Mouse (Mus musculus) stomach, embryonic 15.5 days (tissue): ENCODE measurements at regions not wholly inside any gene's neighbourhood (a gene's known extent, or its start where the extent isn't known, plus 50 kb on each side); places are given as distances from the start of the nearest gene placed in this dataset.

ENCODE experiments used
- ATAC-seq: fragments of 200-750 bp; cut with Nextera tagmentation; 2 replicates; pipeline ENCODE4 v1.8.0; 2017; ENCODE audit warnings: low read depth, moderate number of reproducible peaks, moderate TSS enrichment; ENCODE audit not compliant: insufficient read depth, low FRiP score
- H3K27ac ChIP-seq: fragments of 300-500 bp; sonication (generic); 2 replicates; pipeline ENCODE4 v1.5.1; 2015; ENCODE audit warnings: mild to moderate bottlenecking, inconsistent platforms
- H3K27me3 ChIP-seq: fragments of 300-500 bp; sonication (generic); replicated peaks from 2 replicates; pipeline ENCODE4 v1.6.1; 2015; ENCODE audit warnings: inconsistent platforms
- H3K36me3 ChIP-seq: fragments of 300-500 bp; sonication (generic); 2 replicates; pipeline ENCODE4 v1.6.1; 2015; ENCODE audit warnings: inconsistent platforms
- H3K4me1 ChIP-seq: fragments of 300-500 bp; sonication (generic); 2 replicates; pipeline ENCODE4 v1.6.1; 2015; ENCODE audit warnings: inconsistent platforms
- H3K4me2 ChIP-seq: fragments of 300-500 bp; sonication (generic); 2 replicates; pipeline ENCODE4 v1.6.1; 2015; ENCODE audit warnings: mild to moderate bottlenecking, inconsistent platforms
- H3K4me3 ChIP-seq: fragments of 300-500 bp; sonication (generic); replicated peaks from 2 replicates; pipeline ENCODE4 v1.5.1; 2015; ENCODE audit warnings: inconsistent platforms
- H3K9ac ChIP-seq: fragments of 300-500 bp; sonication (generic); 2 replicates; pipeline ENCODE4 v1.6.1; 2015; ENCODE audit warnings: inconsistent platforms
- H3K9me3 ChIP-seq: fragments of 300-500 bp; sonication (generic); 2 replicates; pipeline ENCODE4 v1.6.1; 2016; ENCODE audit warnings: inconsistent platforms
- WGBS: fragments of 180-500 bp; shearing (Covaris S2); methylation state at CpG from one replicate; pipeline ENCODE4 v1.1.7; 2015; 5-methylcytosine and 5-hydroxymethylcytosine counted together

GRCm38 (mm10) chr13:91344139-91344538 lies 115.9 kb upstream of the Ssbp2 start:
- Histone ChIP-seq H3K9me3 (no peaks in the 10 kb centered on the region), H3K27me3 (no peaks in the 10 kb centered on the region), H3K9ac (no peak overlapping the region), H3K4me2 (no peak overlapping the region), H3K4me3 (no peak overlapping the region), H3K36me3 (no peaks in the 10 kb centered on the region), H3K27ac (no peak overlapping the region), H3K4me1 (no peaks in the 10 kb centered on the region)
- ATAC-seq: no peak
- WGBS: 51% methylated on average over 1 of the region's 1 CpGs

- Histone ChIP-seq H3K27ac (no peak overlapping the region), H3K4me1 (0 out of 2 replicates have a peak, but pooled peaks cover 6% of the 10 kb centered on the region), H3K9ac (no peak overlapping the region), H3K4me3 (no peak overlapping the region), H3K4me2 (no peak overlapping the region), H3K9me3 (no peaks in the 10 kb centered on the region), H3K27me3 (no peaks in the 10 kb centered on the region), H3K36me3 (no peaks in the 10 kb centered on the region)
- WGBS: 80% methylated on average over 12 of the region's 12 CpGs
- no peak for ATAC-seq
Measured at GRCm38 (mm10) chr13:91348489-91349083, 111.5 kb upstream of the Ssbp2 start.

GRCm38 (mm10) chr13:91352311-91352710 lies 107.8 kb upstream of the Ssbp2 start:
- Histone ChIP-seq H3K4me3 (no peak overlapping the region), H3K4me2 (no peak overlapping the region), H3K9me3 (no peaks in the 10 kb centered on the region), H3K27ac (peak overlapping the region; percentile 40), H3K36me3 (no peaks in the 10 kb centered on the region), H3K4me1 (0 out of 2 replicates have a peak, but pooled peaks cover 6% of the 10 kb centered on the region), H3K27me3 (no peaks in the 10 kb centered on the region), H3K9ac (no peak overlapping the region)
- WGBS: 43% methylated on average over 8 of the region's 8 CpGs
- ATAC-seq: peak; percentile 65; the same call in 1 of the 2 replicates

GRCm38 (mm10) chr13:91356516-91356915 lies 103.6 kb upstream of the Ssbp2 start:
- H3K9me3 ChIP-seq: no peaks in the 10 kb centered on the region
- no peaks in the 10 kb centered on the region for H3K27me3 ChIP-seq
- ATAC-seq: no peak
- no peak overlapping the region for H3K27ac ChIP-seq
- H3K4me2 ChIP-seq: no peak overlapping the region
- H3K36me3 ChIP-seq: no peaks in the 10 kb centered on the region
- 77% methylated on average over 9 of the region's 9 CpGs for WGBS
- H3K4me3 ChIP-seq: no peak overlapping the region
- 0 out of 2 replicates have a peak, but pooled peaks cover 6% of the 10 kb centered on the region for H3K4me1 ChIP-seq
- H3K9ac ChIP-seq: no peak overlapping the region

GRCm38 (mm10) chr13:91360121-91360520 lies 100.0 kb upstream of the Ssbp2 start:
- Histone ChIP-seq H3K4me3 (no peak overlapping the region), H3K36me3 (no peaks in the 10 kb centered on the region)
- 73% methylated on average over 6 of the region's 6 CpGs for WGBS

GRCm38 (mm10) chr13:91365270-91365952 lies 94.7 kb upstream of the Ssbp2 start:
- no peaks in the 10 kb centered on the region for H3K36me3 ChIP-seq
- no peak overlapping the region for H3K4me3 ChIP-seq
- 52% methylated on average over 2 of the region's 2 CpGs for WGBS
- H3K4me1 ChIP-seq: peaks cover 11% of the 10 kb centered on the region; the same call in 1 of the 2 replicates
- H3K4me2 ChIP-seq: no peak overlapping the region
- H3K27me3 ChIP-seq: no peaks in the 10 kb centered on the region
- no peak overlapping the region for H3K9ac ChIP-seq
- H3K27ac ChIP-seq: peak overlapping the region; percentile 52; the same call in 1 of the 2 replicates
- peak; percentile 78; the same call in 1 of the 2 replicates for ATAC-seq
- H3K9me3 ChIP-seq: no peaks in the 10 kb centered on the region

More at GRCm38 (mm10) chr13:91360121-91360520, 100.0 kb upstream of the Ssbp2 start:
- H3K27ac ChIP-seq: no peak overlapping the region
- no peaks in the 10 kb centered on the region for H3K27me3 ChIP-seq
- H3K9ac ChIP-seq: no peak overlapping the region
- H3K4me2 ChIP-seq: no peak overlapping the region
- 0 out of 2 replicates have a peak, but pooled peaks cover under 1% of the 10 kb centered on the region for H3K4me1 ChIP-seq
- H3K9me3 ChIP-seq: no peaks in the 10 kb centered on the region
- ATAC-seq: no peak

- no peak overlapping the region for H3K4me3 ChIP-seq
- H3K27ac ChIP-seq: no peak overlapping the region
- 60% methylated on average over 4 of the region's 4 CpGs for WGBS
- peaks cover 15% of the 10 kb centered on the region for H3K4me1 ChIP-seq
- H3K9me3 ChIP-seq: no peaks in the 10 kb centered on the region
- no peaks in the 10 kb centered on the region for H3K36me3 ChIP-seq
- H3K27me3 ChIP-seq: no peaks in the 10 kb centered on the region
- no peak overlapping the region for H3K4me2 ChIP-seq
- no peak for ATAC-seq
- H3K9ac ChIP-seq: no peak overlapping the region
Measured at GRCm38 (mm10) chr13:91366540-91366939, 93.5 kb upstream of the Ssbp2 start.

GRCm38 (mm10) chr13:91367896-91368556 lies 92.1 kb upstream of the Ssbp2 start:
- 53% methylated on average over 7 of the region's 7 CpGs for WGBS
- H3K27me3 ChIP-seq: no peaks in the 10 kb centered on the region
- no peak overlapping the region for H3K9ac ChIP-seq
- H3K36me3 ChIP-seq: no peaks in the 10 kb centered on the region
- ATAC-seq: no peak
- H3K9me3 ChIP-seq: no peaks in the 10 kb centered on the region
- H3K27ac ChIP-seq: no peak overlapping the region
- H3K4me2 ChIP-seq: no peak overlapping the region
- H3K4me1 ChIP-seq: peaks cover 30% of the 10 kb centered on the region
- H3K4me3 ChIP-seq: no peak overlapping the region

GRCm38 (mm10) chr13:91368664-91369063 lies 91.4 kb upstream of the Ssbp2 start:
- Histone ChIP-seq H3K9me3 (no peaks in the 10 kb centered on the region), H3K36me3 (no peaks in the 10 kb centered on the region), H3K9ac (no peak overlapping the region), H3K4me2 (no peak overlapping the region), H3K4me3 (no peak overlapping the region), H3K27ac (no peak overlapping the region), H3K4me1 (peaks cover 31% of the 10 kb centered on the region), H3K27me3 (no peaks in the 10 kb centered on the region)
- WGBS: 63% methylated on average over 7 of the region's 7 CpGs
- ATAC-seq: no peak

GRCm38 (mm10) chr13:91370021-91370420 lies 90.1 kb upstream of the Ssbp2 start:
- H3K4me2 ChIP-seq: peak overlapping the region; percentile 58
- no peaks in the 10 kb centered on the region for H3K27me3 ChIP-seq
- no peaks in the 10 kb centered on the region for H3K36me3 ChIP-seq
- peak overlapping the region; percentile 97 for H3K27ac ChIP-seq
- H3K4me1 ChIP-seq: peaks cover 31% of the 10 kb centered on the region
- no peak for ATAC-seq
- H3K4me3 ChIP-seq: peak overlapping the region; percentile 38; the same call in 1 of the 2 replicates
- no peaks in the 10 kb centered on the region for H3K9me3 ChIP-seq
- WGBS: 35% methylated on average over 3 of the region's 3 CpGs
- no peak overlapping the region for H3K9ac ChIP-seq

- peaks cover 28% of the 10 kb centered on the region for H3K4me1 ChIP-seq
- H3K4me2 ChIP-seq: peak overlapping the region; percentile 58
- peak overlapping the region; percentile 97 for H3K27ac ChIP-seq
- H3K4me3 ChIP-seq: peak overlapping the region; percentile 38
- peak; percentile 41; the same call in 1 of the 2 replicates for ATAC-seq
- 2% methylated on average over 11 of the region's 11 CpGs for WGBS
- no peak overlapping the region for H3K9ac ChIP-seq
- no peaks in the 10 kb centered on the region for H3K9me3 ChIP-seq
- no peaks in the 10 kb centered on the region for H3K36me3 ChIP-seq
- H3K27me3 ChIP-seq: no peaks in the 10 kb centered on the region
Measured at GRCm38 (mm10) chr13:91370441-91370840, 89.6 kb upstream of the Ssbp2 start.
